In the genomic region with DNA sequence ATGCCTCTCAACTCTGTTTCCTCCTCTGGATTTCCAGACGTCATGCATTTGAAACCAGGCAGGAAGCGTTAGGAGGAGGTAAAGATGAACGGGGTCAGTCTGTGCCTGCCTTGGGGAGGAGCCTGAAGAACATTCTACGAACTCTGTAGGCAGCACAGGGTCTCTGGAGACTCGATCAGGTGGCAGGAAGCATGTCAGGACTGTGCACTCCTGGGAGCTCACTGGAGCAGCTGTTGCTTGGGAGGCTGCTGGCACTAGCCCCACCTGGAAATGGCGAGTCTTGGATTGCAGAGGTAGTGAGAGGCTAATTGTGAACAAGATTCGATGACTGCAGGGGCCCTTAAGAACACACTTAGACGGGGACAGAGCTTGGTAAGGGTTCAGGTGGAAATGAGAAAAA, we compare ENCODE assay signal across 28 mouse cellular contexts. TPM values are rescaled to one million over a fixed set of nuclear protein-coding genes. Genes with fewer than 3 reads are reported as not detected.
DNase-seq lines count a peak whose midpoint lies in the region; ATAC-seq and TF ChIP-seq lines count a peak whose summit lies in the region.
"Had no signal": no experiment of that assay in that cellular context is flagged by ENCODE, and none has a peak within 500 bp of the region (broad histone marks: within the 10 kb centered on the region; RNA-seq: fewer than 3 reads in every experiment).

No protein-coding gene starts in this region.

- H3K27me3 ChIP-seq in heart, postnatal 0 days (ENCODE audit: control insufficient read depth, insufficient read depth, low read length) = peaks cover 13% of the 10 kb centered on the region; the same call in 1 of the 2 replicates
- peaks cover 27% of the 10 kb centered on the region for H3K27me3 ChIP-seq in heart, embryonic 12.5 days (replicated peaks)

- peak; percentile 28 for DNase-seq in adrenal gland, postnatal 10 days
- DNase-seq in adrenal gland, adult 2 months = no peak
- DNase-seq in heart, adult 11 months = peak; percentile 97
- no peak for DNase-seq in heart, postnatal 36 days
- no peak for DNase-seq in heart, postnatal 0 days (ENCODE audit: low spot score)
- DNase-seq in urinary bladder, postnatal 4 days (ENCODE audit: low spot score in 2 of 2) = peak; percentile 15 to 57
- DNase-seq in urinary bladder, adult 2 months (ENCODE audit: low spot score) = no peak
- DNase-seq: adrenal gland, postnatal 25 days; cerebellum, adult 11-12 months; cerebellum, adult 9-11 months; embryo, embryonic 11 days; kidney, adult 11 months; layer of hippocampus, postnatal 36 days; left cerebral cortex, postnatal 4 days; lung, embryonic 14.5 days; lung, postnatal 14 days; spleen, adult 18-20 months had no signal

- no peak overlapping the region for H3K4me3 ChIP-seq in heart, postnatal 0 days (ENCODE audit: low read depth, low read length)
- no peak overlapping the region for H3K4me3 ChIP-seq in heart, embryonic 12.5 days
- H3K4me3 ChIP-seq: embryonic facial prominence, embryonic 13.5 days; erythroblast, embryonic 14.5 days; hindbrain, embryonic 13.5 days; liver, embryonic 15.5 days; midbrain, embryonic 10.5 days; midbrain, embryonic 15.5 days; neural tube, embryonic 15.5 days had no signal

- no peak for TF ChIP-seq EP300 in heart, postnatal 0 days (IDR thresholded peaks at IDR 0.05; ENCODE audit: low read depth)

- TF ChIP-seq CTCF in heart, postnatal 0 days (IDR thresholded peaks at IDR 0.05; ENCODE audit: low read depth) = no peak

- intact Hi-C loops in heart, postnatal 36 days (cut with DNase I) = no loop called here

- peak; percentile 53; the same call in 1 of the 2 replicates for ATAC-seq in heart, postnatal 0 days (ENCODE audit: insufficient read depth, low read depth)
- ATAC-seq in heart, embryonic 12.5 days (ENCODE audit: insufficient number of reproducible peaks, low FRiP score) = no peak
- ATAC-seq: activated CD4-positive, CD25-positive, alpha-beta regulatory T cell, adult 4 months; forebrain, embryonic 16.5 days; midbrain, embryonic 15.5 days had no signal

- no peaks in the 10 kb centered on the region for H3K36me3 ChIP-seq in heart, postnatal 0 days (replicated peaks; ENCODE audit: control insufficient read depth, insufficient read depth, low read length)
- H3K36me3 ChIP-seq in heart, embryonic 12.5 days = no peaks in the 10 kb centered on the region
- H3K36me3 ChIP-seq: embryonic facial prominence, embryonic 13.5 days; hindbrain, embryonic 13.5 days; liver, embryonic 15.5 days; midbrain, embryonic 10.5 days; midbrain, embryonic 15.5 days; neural tube, embryonic 15.5 days had no signal

- no peaks in the 10 kb centered on the region for H3K9me3 ChIP-seq in heart, postnatal 0 days (replicated peaks; ENCODE audit: control insufficient read depth, low read length)
- H3K9me3 ChIP-seq in heart, embryonic 12.5 days (replicated peaks) = no peaks in the 10 kb centered on the region
- H3K9me3 ChIP-seq: embryonic facial prominence, embryonic 13.5 days; hindbrain, embryonic 13.5 days; liver, embryonic 15.5 days; midbrain, embryonic 10.5 days; midbrain, embryonic 15.5 days; neural tube, embryonic 15.5 days had no signal

- H3K27ac ChIP-seq in heart, postnatal 0 days (ENCODE audit: low read depth) = no peak overlapping the region
- no peak overlapping the region for H3K27ac ChIP-seq in heart, embryonic 12.5 days (ENCODE audit: poor library complexity, severe bottlenecking)
- H3K27ac ChIP-seq: embryonic facial prominence, embryonic 13.5 days; hindbrain, embryonic 13.5 days; liver, embryonic 15.5 days; midbrain, embryonic 10.5 days; midbrain, embryonic 15.5 days; neural tube, embryonic 15.5 days had no signal

- H3K4me1 ChIP-seq in heart, postnatal 0 days (ENCODE audit: control insufficient read depth, insufficient read depth) = no peaks in the 10 kb centered on the region
- H3K4me1 ChIP-seq in heart, embryonic 12.5 days (replicated peaks) = peaks cover 5% of the 10 kb centered on the region; the same call in 1 of the 2 replicates
- H3K4me1 ChIP-seq: liver, embryonic 15.5 days; midbrain, embryonic 15.5 days had no signal

- WGBS in heart, postnatal 0 days = 35% methylated on average over 8 of the region's 8 CpGs
- WGBS in heart, embryonic 12.5 days = 33% methylated on average over 8 of the region's 8 CpGs

- H3K4me2 ChIP-seq in heart, postnatal 0 days (ENCODE audit: low read depth, low read length) = no peak overlapping the region
- H3K4me2 ChIP-seq in heart, embryonic 12.5 days = no peak overlapping the region
- H3K4me2 ChIP-seq: embryonic facial prominence, embryonic 13.5 days; hindbrain, embryonic 13.5 days; liver, embryonic 15.5 days; lung, embryonic 14.5 days; midbrain, embryonic 15.5 days; neural tube, embryonic 15.5 days had no signal

- H3K9ac ChIP-seq in heart, postnatal 0 days (replicated peaks; ENCODE audit: low read depth, low read length) = no peak overlapping the region
- no peak overlapping the region for H3K9ac ChIP-seq in heart, embryonic 12.5 days
- H3K9ac ChIP-seq: embryonic facial prominence, embryonic 13.5 days; hindbrain, embryonic 13.5 days; liver, embryonic 15.5 days; lung, embryonic 14.5 days; midbrain, embryonic 15.5 days; neural tube, embryonic 15.5 days had no signal

RNA-seq across cellular contexts. Expression of a gene that starts 6.0 kb away (rescaled TPM):
- total RNA-seq in adrenal gland, postnatal 10 days (2021) = 1 to 10 TPM; 5.0 TPM
- 1 to 10 TPM; 1.4 to 2.3 TPM for total RNA-seq in adrenal gland, adult 2 months (2021)
- polyA plus RNA-seq in adrenal gland, adult 2 months (2012; rRNA removed) = 0.28 and 0.64 TPM in 2 replicates
- 1 to 10 TPM; 5.5 to 6.5 TPM for total RNA-seq in heart, postnatal 36 days (2021)
- 2.0 and 4.1 TPM in 2 replicates for total RNA-seq in heart, postnatal 0 days (2014; rRNA removed; ENCODE audit: low replicate concordance)
- polyA plus RNA-seq in heart, postnatal 0 days (2015; fragmentation: Nextera tagmentation; extraction: Ambion mirVana) = 1.00 and 1.0 TPM in 2 replicates
- polyA plus RNA-seq in heart, embryonic 12.5 days (2016; fragmentation: Nextera tagmentation; extraction: Ambion mirVana) = 0.57 and 0.63 TPM in 2 replicates
- polyA plus RNA-seq in urinary bladder, adult 2 months (2012; rRNA removed) = 14.5 and 15.6 TPM in 2 replicates
- total RNA-seq: CH12.LX had no signal
- polyA plus RNA-seq: erythroblast, embryonic 14.5 days; midbrain, embryonic 10.5 days had no signal

Comparison
In these comparisons a context has a peak if more than half of its experiments do, and no peak if none do; other contexts are left out.
1. DNase-seq: peak in adrenal gland, postnatal 10 days (single experiment), heart, adult 11 months (single experiment) and urinary bladder, postnatal 4 days (2 of 2); none in adrenal gland, adult 2 months (single experiment), heart, postnatal 36 days (0 of 2), heart, postnatal 0 days (single experiment) and urinary bladder, adult 2 months (single experiment).